Mouse (Mus musculus) CH12.LX (cell line): ENCODE measurements around the gene G430095P16Rik. TPM values are rescaled to one million over a fixed set of nuclear protein-coding genes. Genes with fewer than 3 reads are reported as not detected.

ENCODE experiments used
- DNase-seq: peaks from one replicate; pipeline ENCODE4 v3.0.0-alpha.2; 2013; ENCODE audit errors: extremely low read depth
- H3K27ac ChIP-seq: 2 replicates; pipeline ENCODE4 v1.5.1; 2012; ENCODE audit warnings: low read depth, mild to moderate bottlenecking, control low read depth, moderate library complexity; ENCODE audit not compliant: insufficient read depth
- H3K27me3 ChIP-seq: replicated peaks from 2 replicates; pipeline ENCODE3; 2012; ENCODE audit warnings: inconsistent platforms
- H3K36me3 ChIP-seq, 2 experiments: replicated peaks in 1 of 2; 2 replicates each; pipeline versions ENCODE3 to v1.6.1; 2012; ENCODE audit warnings: inconsistent platforms in 1 of 2, low read length in 1 of 2, mild to moderate bottlenecking in 1 of 2, mixed read lengths in 1 of 2, moderate library complexity in 1 of 2; ENCODE audit not compliant: control insufficient read depth in 1 of 2, insufficient read depth in 1 of 2
- H3K4me1 ChIP-seq, 2 experiments: 2 replicates each; pipeline ENCODE4 v1.6.1; 2012; ENCODE audit warnings: inconsistent platforms in 1 of 2, moderate library complexity in 1 of 2; ENCODE audit not compliant: insufficient read depth in 2 of 2, control insufficient read depth in 1 of 2
- H3K4me2 ChIP-seq: 2 replicates; pipeline ENCODE4 v1.6.1; 2012; ENCODE audit warnings: low read depth, mild to moderate bottlenecking, control low read depth; ENCODE audit not compliant: poor library complexity, insufficient read depth, severe bottlenecking
- H3K4me3 ChIP-seq, 3 experiments: fragments of 150-350 bp in 1 of 3; sonication (generic) in 1 of 3; replicated peaks in 1 of 3; 2 replicates each; pipeline versions ENCODE3 to v1.5.1; 2011 to 2012; ENCODE audit warnings: low read depth in 2 of 3, low read length in 2 of 3, mild to moderate bottlenecking in 2 of 3, moderate library complexity in 2 of 3, control low read depth in 1 of 3, improper control_type of control experiment in 1 of 3, inconsistent platforms in 1 of 3, mixed read lengths in 1 of 3; ENCODE audit not compliant: poor library complexity in 1 of 3
- H3K79me2 ChIP-seq: replicated peaks from 2 replicates; pipeline ENCODE4 v1.6.1; 2012; ENCODE audit warnings: mild to moderate bottlenecking, moderate library complexity; ENCODE audit not compliant: control insufficient read depth, poor library complexity, insufficient read depth, severe bottlenecking; ENCODE audit errors: extremely low read depth
- H3K9ac ChIP-seq: 2 replicates; pipeline ENCODE4 v1.6.1; 2012; ENCODE audit warnings: low read depth, mild to moderate bottlenecking, control low read depth, moderate library complexity; ENCODE audit not compliant: insufficient read depth
- H3K9me3 ChIP-seq: replicated peaks from 2 replicates; pipeline ENCODE3; 2012; ENCODE audit warnings: low read length, inconsistent platforms, mixed read lengths
- BHLHE40 ChIP-seq: IDR thresholded peaks from 2 replicates; pipeline ENCODE4 v1.6.1; 2011; ENCODE audit warnings: mild to moderate bottlenecking, low read depth, low read length, improper control_type of control experiment
- CHD1 ChIP-seq: IDR thresholded peaks from 2 replicates; pipeline ENCODE4 v1.6.1; 2012; ENCODE audit warnings: low read depth, low read length, improper control_type of control experiment, inconsistent platforms
- CTCF ChIP-seq, 2 experiments: IDR thresholded peaks in 1 of 2; conservative IDR thresholded peaks in 1 of 2; 2 replicates each; pipeline ENCODE4 v1.5.1; 2011 to 2012; ENCODE audit warnings: low read depth in 2 of 2, low read length in 2 of 2, improper control_type of control experiment in 1 of 2, inconsistent platforms in 1 of 2, mild to moderate bottlenecking in 1 of 2, moderate library complexity in 1 of 2
- E2F4 ChIP-seq: IDR thresholded peaks from 2 replicates; pipeline ENCODE4 v1.6.1; 2011; ENCODE audit warnings: low read depth, low read length, improper control_type of control experiment; ENCODE audit not compliant: insufficient replicate concordance
- ELF1 ChIP-seq: IDR thresholded peaks from 2 replicates; pipeline ENCODE4 v1.6.1; 2014; ENCODE audit warnings: low read depth, mild to moderate bottlenecking, inconsistent platforms, low read length, improper control_type of control experiment
- EP300 ChIP-seq: IDR thresholded peaks from 2 replicates; pipeline ENCODE4 v1.6.1; 2011; ENCODE audit warnings: low read length, improper control_type of control experiment
- ETS1 ChIP-seq: conservative IDR thresholded peaks from 2 replicates; pipeline ENCODE4 v1.6.1; 2012; ENCODE audit warnings: low read depth, mild to moderate bottlenecking, inconsistent platforms, low read length, improper control_type of control experiment, moderate library complexity
- GABPA ChIP-seq: IDR thresholded peaks from 2 replicates; pipeline ENCODE4 v1.6.1; 2012; ENCODE audit warnings: low read depth, low read length, improper control_type of control experiment, inconsistent platforms; ENCODE audit not compliant: insufficient replicate concordance
- JUN ChIP-seq: IDR thresholded peaks from 2 replicates; pipeline ENCODE4 v1.6.1; 2011; ENCODE audit warnings: low read depth, mild to moderate bottlenecking, low read length, improper control_type of control experiment, moderate library complexity; ENCODE audit not compliant: insufficient read depth
- JUND ChIP-seq: conservative IDR thresholded peaks from 2 replicates; pipeline ENCODE4 v1.6.1; 2011; ENCODE audit warnings: low read depth, low read length, improper control_type of control experiment
- KAT2A ChIP-seq: IDR thresholded peaks from 2 replicates; pipeline ENCODE4 v1.6.1; 2012; ENCODE audit warnings: low read length, improper control_type of control experiment, inconsistent platforms; ENCODE audit not compliant: insufficient replicate concordance
- MAFK ChIP-seq: IDR thresholded peaks from 2 replicates; pipeline ENCODE4 v1.6.1; 2011; ENCODE audit warnings: low read length, improper control_type of control experiment; ENCODE audit not compliant: insufficient replicate concordance
- MAX ChIP-seq: IDR thresholded peaks from 2 replicates; pipeline ENCODE4 v1.6.1; 2011; ENCODE audit warnings: low read length, improper control_type of control experiment
- MAZ ChIP-seq: IDR thresholded peaks from 2 replicates; pipeline ENCODE4 v1.6.1; 2012; ENCODE audit warnings: low read depth, mild to moderate bottlenecking, inconsistent platforms, low read length, improper control_type of control experiment, moderate library complexity
- MEF2A ChIP-seq: IDR thresholded peaks from 2 replicates; pipeline ENCODE4 v1.6.1; 2014; ENCODE audit warnings: low read depth, mild to moderate bottlenecking, inconsistent platforms, low read length, improper control_type of control experiment, borderline replicate concordance
- MXI1 ChIP-seq: IDR thresholded peaks from 2 replicates; pipeline ENCODE4 v1.6.1; 2011; ENCODE audit warnings: mild to moderate bottlenecking, low read depth, low read length, improper control_type of control experiment
- MYC ChIP-seq: IDR thresholded peaks from 2 replicates; pipeline ENCODE4 v1.6.1; 2011; ENCODE audit warnings: low read depth, mild to moderate bottlenecking, improper control_type of control experiment, low read length
- NELFE ChIP-seq: IDR thresholded peaks from 2 replicates; pipeline ENCODE4 v1.6.1; 2011; ENCODE audit warnings: low read depth, low read length, improper control_type of control experiment
- NRF1 ChIP-seq: IDR thresholded peaks from 2 replicates; pipeline ENCODE4 v1.6.1; 2014; ENCODE audit warnings: low read depth, mild to moderate bottlenecking, inconsistent platforms, low read length, improper control_type of control experiment, moderate library complexity
- PAX5 ChIP-seq: IDR thresholded peaks from 2 replicates; pipeline ENCODE4 v1.6.1; 2012; ENCODE audit warnings: low read length, inconsistent platforms, mixed read lengths
- POLR2A ChIP-seq: IDR thresholded peaks from 2 replicates; pipeline ENCODE4 v1.6.1; 2011; ENCODE audit warnings: low read depth, mild to moderate bottlenecking, improper control_type of control experiment, low read length
- POLR2AphosphoS2 ChIP-seq: IDR thresholded peaks from 2 replicates; pipeline ENCODE4 v1.6.1; 2011; ENCODE audit warnings: low read depth, low read length, improper control_type of control experiment
- RAD21 ChIP-seq: IDR thresholded peaks from 2 replicates; pipeline ENCODE4 v1.6.1; 2011; ENCODE audit warnings: low read depth, mild to moderate bottlenecking, low read length, improper control_type of control experiment, moderate library complexity
- RCOR1 ChIP-seq: conservative IDR thresholded peaks from 2 replicates; pipeline ENCODE4 v1.6.1; 2012; ENCODE audit warnings: low read depth, mild to moderate bottlenecking, inconsistent platforms, low read length, improper control_type of control experiment
- SIN3A ChIP-seq: IDR thresholded peaks from 2 replicates; pipeline ENCODE4 v1.6.1; 2012; ENCODE audit warnings: low read length, improper control_type of control experiment, inconsistent platforms
- SMC3 ChIP-seq: IDR thresholded peaks from 2 replicates; pipeline ENCODE4 v1.6.1; 2011; ENCODE audit warnings: low read depth, low read length, improper control_type of control experiment
- TBP ChIP-seq: conservative IDR thresholded peaks from 2 replicates; pipeline ENCODE4 v1.6.1; 2011; ENCODE audit warnings: low read depth, low read length, improper control_type of control experiment
- TCF12 ChIP-seq: IDR thresholded peaks from 2 replicates; pipeline ENCODE4 v1.6.1; 2014; ENCODE audit warnings: low read depth, mild to moderate bottlenecking, inconsistent platforms, low read length, improper control_type of control experiment
- UBTF ChIP-seq: IDR thresholded peaks from 2 replicates; pipeline ENCODE4 v1.6.1; 2012; ENCODE audit warnings: low read depth, mild to moderate bottlenecking, inconsistent platforms, low read length, improper control_type of control experiment, moderate library complexity
- USF1 ChIP-seq: IDR thresholded peaks from 2 replicates; pipeline ENCODE4 v1.6.1; 2014; ENCODE audit warnings: low read depth, mild to moderate bottlenecking, inconsistent platforms, low read length, improper control_type of control experiment
- USF2 ChIP-seq: conservative IDR thresholded peaks from 2 replicates; pipeline ENCODE4 v1.6.1; 2011; ENCODE audit warnings: low read depth, low read length, improper control_type of control experiment
- ZKSCAN1 ChIP-seq: IDR thresholded peaks from 2 replicates; pipeline ENCODE4 v1.6.1; 2012; ENCODE audit warnings: low read depth, inconsistent platforms, low read length, improper control_type of control experiment, borderline replicate concordance
- ZMIZ1 ChIP-seq: IDR thresholded peaks from 2 replicates; pipeline ENCODE4 v1.6.1; 2012; ENCODE audit warnings: low read depth, mild to moderate bottlenecking, inconsistent platforms, low read length, improper control_type of control experiment
- ZNF384 ChIP-seq: IDR thresholded peaks from 2 replicates; pipeline ENCODE4 v1.6.1; 2012; ENCODE audit warnings: low read depth, low read length, improper control_type of control experiment, inconsistent platforms
- dilution Hi-C: fragments of 300-500 bp; cut with MboI; formaldehyde crosslinking; loops from 2 replicates; pipeline ENCODE4 v1.14.3; 2020; ENCODE audit warnings: low sequenced_read_pairs; ENCODE audit not compliant: extremely low pct_unique_long_range_greater_than_20kb, extremely low pct_ligation_motif_present
- in situ Hi-C: fragments of 300-500 bp; cut with MboI; formaldehyde crosslinking; loops from 3 replicates; pipeline ENCODE4 v1.14.3; 2019; ENCODE audit warnings: low sequenced_read_pairs, low pct_ligation_motif_present, low pct_unique_long_range_greater_than_20kb, mixed read lengths
- polyA plus RNA-seq: library from polyadenylated mRNA; unstranded; fragments of >175 nt; gene quantifications from 2 replicates; pipeline ENCODE4 v1.2.1, GENCODE M21; 2012; ENCODE audit warnings: low read depth; ENCODE audit not compliant: insufficient read length
- total RNA-seq, 2 experiments: library from RNA; depleted of rRNA; stranded (reverse); fragments of 300-350 nt in 1 of 2; fragments of >200 nt in 1 of 2; gene quantifications; 2 replicates each; pipeline ENCODE4 v1.2.3; 2012 to 2014

Gene G430095P16Rik
- total and polyA plus RNA-seq, 3 experiments: 0.17 TPM; not detected in 2

GRCm38 (mm10) chr8:84687705-84688100 lies 35.1 kb upstream of the G430095P16Rik start, which contains the start of gene Nacc1 (continued):
- TF ChIP-seq CHD1 (no peak), USF2 (no peak), TCF12 (peak; percentile 87), ZMIZ1 (no peak), MYC (no peak), GABPA (no peak), NRF1 (peak; percentile 53), ZNF384 (no peak), ELF1 (peak; percentile 77)

GRCm38 (mm10) chr8:84689091-84689915 lies 33.5 kb upstream of the G430095P16Rik start:
- DNase-seq: peak; percentile 89
- Histone ChIP-seq H3K9ac (peak overlapping the region; percentile 99), H3K4me1 (peaks cover 11 to 38% of the 10 kb centered on the region in 2 experiments), H3K27ac (peak overlapping the region; percentile 68), H3K79me2 (peaks cover 50% of the 10 kb centered on the region), H3K4me3 (peak overlapping the region; percentile 80 to 98 (median 96)), H3K9me3 (no peaks in the 10 kb centered on the region), H3K27me3 (no peaks in the 10 kb centered on the region), H3K4me2 (peak overlapping the region; percentile 93), H3K36me3 (peaks cover 21 to 49% of the 10 kb centered on the region in 2 experiments)
- dilution Hi-C loops: no loop called here
- in situ Hi-C loops: no loop called here
- peak; percentile 18 for TF ChIP-seq SMC3
- peak; percentile 88; the same call in 1 of the 2 replicates for TF ChIP-seq KAT2A
- TF ChIP-seq MAZ: no peak
- peak; percentile 67 for TF ChIP-seq NRF1
- TF ChIP-seq UBTF: no peak
- TF ChIP-seq MYC: peak; percentile 86; the same call in 1 of the 2 replicates
- no peak for TF ChIP-seq RCOR1
- no peak for TF ChIP-seq POLR2AphosphoS2
- TF ChIP-seq POLR2A: peak; percentile 72
- no peak; the same call in 1 of the 2 replicates for TF ChIP-seq GABPA
- TF ChIP-seq MAX: peak; percentile 81
- TF ChIP-seq RAD21: no peak
- peak; percentile 33 for TF ChIP-seq NELFE
- no peak for TF ChIP-seq ZNF384
- TF ChIP-seq USF2: peak; percentile 91
- TF ChIP-seq USF1: peak; percentile 94
- TF ChIP-seq ELF1: peak; percentile 86
- TF ChIP-seq JUND: no peak
- TF ChIP-seq BHLHE40: 0 out of 2 replicates have a peak, but pooled peaks have one; percentile 19
- TF ChIP-seq ZMIZ1: 0 out of 2 replicates have a peak, but pooled peaks have one; percentile 49
- TF ChIP-seq MAFK: no peak
- TF ChIP-seq CHD1: no peak
- no peak for TF ChIP-seq ZKSCAN1
- TF ChIP-seq PAX5: no peak
- TF ChIP-seq CTCF (conservative IDR thresholded peaks at IDR 0.05 in 1 of 2, IDR thresholded peaks at IDR 0.05 in 1 of 2; ENCODE audit: low read depth in 2 of 2, low read length in 2 of 2): peak in 1 of 2 experiments; percentile 45; a peak in 2 of 4 replicates
- no peak for TF ChIP-seq EP300
- TF ChIP-seq SIN3A: peak; percentile 90
- TF ChIP-seq MEF2A: no peak
- peak; percentile 71; the same call in 1 of the 2 replicates for TF ChIP-seq TBP
- no peak for TF ChIP-seq E2F4
- no peak for TF ChIP-seq JUN
- peak; percentile 97 for TF ChIP-seq MXI1
- TF ChIP-seq ETS1: no peak
